Mouse (Mus musculus) embryo, embryonic 11 days (tissue): ENCODE data around the gene Impg1.

Source experiments
- DNase-seq: peaks from one replicate; pipeline ENCODE4 v3.0.0-alpha.2; 2015

The Impg1 gene

GRCm38 (mm10) chr9:80465381-80465780, at the start of gene Impg1:
Gene Impg1 (minus strand): TSS chr9:80465481.
- no peak for DNase-seq

- DNase-seq, result no peak
Measured at GRCm38 (mm10) chr9:80509464-80510153, 44.3 kb upstream of the Impg1 start.

- peak; percentile 7 for DNase-seq
Measured at GRCm38 (mm10) chr9:80504496-80505012, 39.3 kb upstream of the Impg1 start.

- DNase-seq, result peak; percentile 16
Measured at GRCm38 (mm10) chr9:80491591-80491990, 26.3 kb upstream of the Impg1 start.

GRCm38 (mm10) chr9:80460420-80460819, 4.9 kb downstream of the Impg1 start:
- DNase-seq, result no peak

GRCm38 (mm10) chr9:80450467-80451261, 14.6 kb downstream of the Impg1 start:
- no peak for DNase-seq

- no peak for DNase-seq
Measured at GRCm38 (mm10) chr9:80441096-80441710, 24.1 kb downstream of the Impg1 start.

GRCm38 (mm10) chr9:80391404-80391803, 73.9 kb downstream of the Impg1 start:
- no peak for DNase-seq

GRCm38 (mm10) chr9:80391002-80391401, 74.3 kb downstream of the Impg1 start:
- DNase-seq, result no peak

GRCm38 (mm10) chr9:80387890-80388289, 77.4 kb downstream of the Impg1 start:
- DNase-seq, result no peak

- DNase-seq, result peak; percentile 65
Measured at GRCm38 (mm10) chr9:80386492-80386891, 78.8 kb downstream of the Impg1 start.

GRCm38 (mm10) chr9:80386000-80386399, 79.3 kb downstream of the Impg1 start:
- peak; percentile 34 for DNase-seq

- no peak for DNase-seq
Measured at GRCm38 (mm10) chr9:80382711-80383110, 82.6 kb downstream of the Impg1 start.

- DNase-seq, result no peak
Measured at GRCm38 (mm10) chr9:80380078-80380645, 85.1 kb downstream of the Impg1 start.

- no peak for DNase-seq
Measured at GRCm38 (mm10) chr9:80374100-80374499, 91.2 kb downstream of the Impg1 start.

GRCm38 (mm10) chr9:80373304-80373739, 92.0 kb downstream of the Impg1 start:
- no peak for DNase-seq

- no peak for DNase-seq
Measured at GRCm38 (mm10) chr9:80368636-80369035, 96.6 kb downstream of the Impg1 start.

- no peak for DNase-seq
Measured at GRCm38 (mm10) chr9:80367520-80368204, 97.6 kb downstream of the Impg1 start.

GRCm38 (mm10) chr9:80360063-80360462, 105.2 kb downstream of the Impg1 start:
- no peak for DNase-seq

GRCm38 (mm10) chr9:80351678-80352331, 113.5 kb downstream of the Impg1 start:
- DNase-seq, result peak; percentile 53

GRCm38 (mm10) chr9:80351295-80351677, 114.0 kb downstream of the Impg1 start:
- DNase-seq, result no peak

GRCm38 (mm10) chr9:80344451-80345000, 120.8 kb downstream of the Impg1 start:
- DNase-seq, result no peak
